Mouse (Mus musculus) cerebellum, postnatal 10 days (tissue): ENCODE data around the gene Sema6d.

ENCODE experiments used
- DNase-seq, 2 experiments: peaks; one replicate each; pipeline ENCODE4 v3.0.0; 2021; ENCODE audit warnings: mixed read lengths in 2 of 2

Gene Sema6d

DNA sequence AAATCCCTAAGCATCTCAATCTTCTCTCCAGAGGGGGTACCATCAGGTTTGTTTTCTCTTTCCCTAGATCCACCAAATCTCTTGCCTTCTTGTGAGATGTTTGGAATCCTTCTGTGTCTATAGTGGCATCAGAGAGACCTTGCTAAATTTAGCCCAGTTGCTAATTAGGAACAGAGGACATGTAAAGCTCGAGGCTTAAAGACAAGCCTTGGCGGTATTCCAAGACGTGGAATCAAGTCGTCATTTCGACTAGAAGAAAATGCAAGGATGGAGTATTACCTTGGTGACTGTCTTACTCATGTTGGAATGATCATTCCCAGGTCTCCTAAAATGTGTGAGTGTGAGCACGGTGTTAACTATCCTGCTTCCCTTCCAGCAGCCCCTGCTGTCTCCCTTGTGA, 314.2 kb downstream of the Sema6d start:
- DNase-seq, result peak; percentile 30 to 38

DNA sequence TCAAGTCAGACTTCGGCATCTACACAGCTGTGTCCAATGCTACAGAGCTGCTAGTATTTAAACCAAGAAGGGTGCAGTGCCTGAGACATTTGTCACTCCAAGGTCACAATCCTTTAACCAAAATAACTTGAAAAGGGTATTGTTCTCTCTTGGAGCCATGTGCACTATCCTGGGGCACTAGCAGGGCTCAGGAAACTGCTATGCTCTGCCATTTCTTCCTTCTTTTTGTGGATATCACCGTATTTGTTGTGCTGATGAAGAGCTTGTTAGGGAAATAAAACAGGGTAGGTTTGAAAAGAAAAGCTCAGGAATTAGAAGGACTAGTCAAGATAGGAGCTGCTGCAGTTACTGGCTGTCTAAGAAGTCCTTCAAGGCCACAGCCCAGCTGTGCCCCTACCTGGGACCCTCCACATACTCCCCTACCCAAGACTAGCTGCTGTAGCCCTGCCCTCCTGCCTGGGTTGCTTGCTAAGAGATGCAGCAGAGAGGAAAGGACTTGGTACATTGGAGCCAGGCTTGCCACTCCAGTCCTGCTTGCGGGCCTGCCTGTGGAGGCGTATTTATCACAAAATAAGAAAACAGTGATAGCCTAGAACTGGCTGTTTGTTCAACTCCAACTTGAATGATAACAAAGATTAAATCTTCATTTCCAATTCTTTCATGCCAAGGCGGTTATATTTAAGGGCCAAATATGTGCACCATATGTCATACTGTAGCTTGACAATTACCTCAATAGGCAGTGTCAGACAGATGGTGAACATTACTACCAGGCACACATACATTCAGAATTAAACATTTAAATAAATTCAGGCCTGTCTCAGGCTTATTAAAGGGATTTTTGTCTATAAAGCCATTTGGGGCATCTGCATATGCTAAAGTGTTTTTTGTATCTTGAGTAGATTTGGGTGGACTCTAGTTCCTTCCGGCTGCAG, 315.1 kb downstream of the Sema6d start:
- no peak for DNase-seq

DNA sequence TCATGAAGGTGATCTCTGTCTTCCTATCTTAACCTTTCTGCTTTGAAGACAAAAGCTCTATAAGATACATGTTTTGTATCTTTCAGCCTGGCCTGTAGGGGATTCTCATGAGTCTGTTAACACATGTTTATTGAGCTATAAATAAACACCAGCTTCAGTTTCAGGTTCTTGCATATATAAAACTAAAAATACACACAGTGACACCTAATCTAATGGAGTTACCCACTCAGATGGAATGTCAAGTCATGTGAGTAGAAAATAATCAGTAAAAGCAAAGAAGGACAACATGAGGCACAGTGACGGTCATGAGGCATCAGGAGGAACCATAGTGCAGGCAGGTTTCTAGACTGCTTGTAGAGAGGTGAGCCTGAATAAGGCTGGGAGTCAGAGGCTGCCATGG, 319.2 kb downstream of the Sema6d start:
- no peak for DNase-seq

DNA sequence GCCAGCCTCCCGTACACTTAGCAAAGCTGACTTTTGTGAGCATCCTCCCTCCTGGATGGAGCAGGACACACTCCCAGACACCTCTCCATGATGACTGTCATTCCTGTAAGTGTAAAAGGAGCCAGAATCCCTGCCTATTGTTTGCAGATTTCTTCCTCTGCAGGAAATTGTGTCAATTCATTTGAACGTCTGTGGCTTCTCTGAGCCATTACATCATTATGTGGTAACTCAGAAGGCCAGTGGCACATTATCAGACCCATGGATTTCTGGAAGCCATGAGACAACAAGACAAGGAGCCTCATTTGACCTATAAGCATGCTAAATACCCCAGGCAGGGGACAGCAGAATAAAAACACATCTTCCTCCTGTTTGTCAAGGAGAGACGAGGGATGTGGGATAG, 327.0 kb downstream of the Sema6d start:
- no peak for DNase-seq

DNA sequence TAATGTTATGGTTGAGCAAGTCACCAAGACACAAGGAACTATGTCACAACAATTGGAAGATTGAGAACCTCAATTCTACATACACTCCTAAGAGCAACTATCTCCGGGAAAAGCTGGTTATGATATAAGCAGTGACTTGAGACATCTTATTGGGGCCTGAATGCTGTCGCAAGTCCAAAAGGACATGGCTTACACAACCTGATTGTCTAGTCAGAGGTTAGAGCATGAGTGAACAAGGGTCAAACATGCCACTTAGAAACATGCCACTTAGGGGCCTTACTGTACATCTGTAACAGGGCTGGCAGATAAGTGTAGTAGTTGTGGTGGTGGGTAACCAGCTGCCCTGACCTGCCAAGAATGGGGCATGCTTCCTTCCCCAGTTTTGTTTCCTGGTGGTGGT, 328.6 kb downstream of the Sema6d start:
- no peak for DNase-seq

DNA sequence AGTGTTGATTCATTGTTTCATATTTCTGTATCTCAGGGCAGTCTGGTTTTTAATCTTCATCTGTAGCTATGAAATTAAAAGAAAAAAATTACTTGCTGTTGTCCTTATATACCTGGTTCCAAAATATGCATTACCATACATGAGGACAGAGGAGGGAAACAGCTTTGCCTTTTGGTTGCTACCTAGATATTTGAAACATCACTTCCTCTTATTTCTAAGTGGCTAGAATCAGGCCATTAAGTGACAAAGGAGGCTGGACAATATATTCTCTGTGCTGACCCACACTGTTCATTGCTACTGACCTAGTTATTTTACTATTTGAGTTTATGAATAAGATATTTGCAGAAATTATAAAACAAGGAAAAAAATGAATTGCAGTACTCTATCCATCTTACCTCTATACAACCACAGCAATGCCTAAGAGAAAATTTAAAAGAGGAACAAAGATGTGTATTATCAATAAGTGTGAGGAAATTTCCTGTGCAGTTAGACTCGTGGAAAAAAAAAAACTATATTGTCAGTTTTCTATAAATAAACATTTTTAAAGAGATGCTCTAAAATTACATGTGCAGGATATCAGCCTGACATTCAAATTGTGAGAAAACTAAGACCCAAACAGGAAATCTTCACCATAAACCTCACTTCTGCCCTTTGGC, 330.5 kb downstream of the Sema6d start:
- DNase-seq, result no peak

DNA sequence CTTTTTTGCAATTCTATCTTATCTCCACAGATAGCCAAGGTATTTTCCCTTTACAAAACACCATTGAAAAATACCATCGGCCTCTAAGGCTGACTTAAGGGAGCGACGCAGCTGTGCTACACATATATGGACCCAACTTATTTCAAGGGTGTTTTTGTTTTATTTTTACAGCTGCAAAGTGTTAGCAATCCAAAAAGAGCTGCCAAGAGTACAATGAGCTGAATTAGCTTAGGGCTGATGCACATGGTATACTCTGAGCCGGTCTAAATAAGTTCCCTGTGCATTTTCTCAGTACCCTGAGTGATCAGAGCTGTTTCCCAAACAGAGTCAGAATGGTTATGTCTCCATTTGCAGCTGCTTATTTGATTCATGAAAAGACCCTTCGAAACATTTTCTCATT, 340.0 kb downstream of the Sema6d start:
- DNase-seq, result no peak

DNA sequence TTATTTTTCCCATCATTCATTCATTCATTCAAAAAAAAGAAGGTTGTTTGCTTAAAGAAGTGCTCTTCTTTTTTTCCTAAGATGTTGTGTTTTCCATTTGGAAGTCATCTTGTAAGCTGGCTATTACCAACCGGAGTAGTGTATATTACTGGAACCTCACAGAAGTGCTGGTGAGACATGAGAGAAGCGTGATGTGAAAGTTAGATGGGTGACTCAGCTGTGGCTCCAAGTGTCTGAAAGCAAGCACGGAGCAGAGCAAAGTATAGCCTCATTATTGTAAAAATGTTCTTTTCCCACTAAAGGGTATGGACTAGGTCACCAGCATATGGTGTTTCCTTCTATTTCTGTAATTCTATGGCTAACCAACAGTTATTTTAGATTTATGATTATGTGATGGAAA, 340.9 kb downstream of the Sema6d start:
- DNase-seq, result no peak

DNA sequence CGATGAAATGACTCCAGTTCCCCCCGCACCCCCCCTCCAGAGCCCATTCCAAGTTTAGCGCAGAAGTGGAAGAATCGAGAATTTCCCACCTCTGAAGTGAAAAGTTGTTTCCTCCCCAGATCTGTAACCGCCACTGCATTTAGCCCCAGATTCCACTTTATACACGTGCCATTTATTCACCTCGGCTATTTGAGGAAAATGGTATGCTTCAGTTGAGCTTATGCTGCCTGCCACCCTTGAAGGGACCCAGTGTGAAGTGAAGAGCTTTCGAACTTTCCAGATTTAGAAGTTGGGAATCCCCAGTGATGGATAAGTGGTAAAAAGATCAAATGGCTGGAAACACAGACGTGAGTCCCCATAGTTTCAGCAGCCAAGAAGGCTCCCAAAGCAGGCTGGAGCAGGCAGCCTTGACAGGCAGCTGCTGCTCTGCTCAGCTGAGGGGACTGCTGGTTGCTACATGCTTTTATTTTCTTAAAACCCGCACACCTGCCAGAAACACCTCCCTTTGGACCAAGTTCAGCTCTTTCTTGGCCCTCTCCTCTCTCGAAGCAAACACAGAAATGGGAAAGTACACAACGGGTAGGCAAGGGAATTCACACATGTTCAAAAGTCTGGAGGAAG, 345.7 kb downstream of the Sema6d start:
- peak in 1 of 2 experiments; percentile 6 for DNase-seq

DNA sequence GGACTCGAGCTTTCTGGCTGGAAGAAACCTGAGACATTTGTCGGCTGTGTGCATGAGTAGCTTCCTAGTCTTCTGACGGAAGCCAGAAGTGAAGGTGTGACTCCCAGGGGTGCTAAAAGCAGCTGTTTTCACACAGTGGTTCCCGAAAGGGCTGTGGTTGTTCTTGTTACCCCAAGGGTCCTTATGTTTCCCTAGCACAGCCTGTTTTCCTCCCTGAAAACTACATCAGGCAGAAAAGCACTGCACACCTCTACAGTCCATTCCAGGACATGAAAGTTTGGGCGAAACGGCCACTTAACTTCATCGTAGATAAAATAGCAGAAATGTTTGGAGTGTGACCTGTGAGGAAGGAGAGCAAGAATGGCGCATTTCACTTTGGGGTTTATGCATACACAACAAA, 346.9 kb downstream of the Sema6d start:
- DNase-seq, result no peak

DNA sequence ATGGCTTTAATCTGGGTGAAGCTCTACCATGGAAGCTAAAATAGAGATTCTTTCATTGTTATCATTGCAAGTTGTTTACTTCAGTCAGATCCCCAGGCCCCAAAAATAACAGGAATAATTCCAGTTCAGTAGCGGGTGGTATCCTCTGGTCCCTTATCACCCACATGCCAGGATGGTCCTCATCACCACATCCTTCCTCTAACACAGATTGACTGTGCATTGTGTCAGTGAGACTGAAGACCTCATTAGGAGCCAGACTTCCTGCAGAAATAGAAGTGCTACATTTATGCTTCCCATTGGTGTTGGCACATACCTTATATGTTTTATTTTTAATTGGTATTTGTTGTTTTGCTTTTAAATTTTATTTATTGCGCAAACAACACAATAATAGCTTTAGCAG, 354.4 kb downstream of the Sema6d start:
- DNase-seq, result no peak

DNA sequence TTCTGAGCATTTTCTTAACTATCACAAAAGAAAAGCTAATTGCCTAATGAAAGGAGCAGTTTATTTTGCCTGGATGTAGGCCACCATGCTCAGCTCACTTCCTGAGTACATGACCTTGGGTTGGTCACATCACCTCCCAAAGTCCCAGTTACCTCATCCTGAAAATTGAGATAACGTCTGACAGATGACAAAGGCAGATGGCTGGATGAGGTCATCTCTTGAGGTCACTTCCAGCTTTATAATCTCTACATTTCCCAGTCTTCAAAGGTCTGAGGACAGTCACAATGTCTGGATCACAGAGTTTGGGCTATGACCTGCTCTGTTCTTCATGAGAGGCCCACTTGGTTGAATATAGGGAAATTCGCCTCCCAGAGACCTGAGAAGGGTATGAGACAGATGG, 366.1 kb downstream of the Sema6d start:
- no peak for DNase-seq

DNA sequence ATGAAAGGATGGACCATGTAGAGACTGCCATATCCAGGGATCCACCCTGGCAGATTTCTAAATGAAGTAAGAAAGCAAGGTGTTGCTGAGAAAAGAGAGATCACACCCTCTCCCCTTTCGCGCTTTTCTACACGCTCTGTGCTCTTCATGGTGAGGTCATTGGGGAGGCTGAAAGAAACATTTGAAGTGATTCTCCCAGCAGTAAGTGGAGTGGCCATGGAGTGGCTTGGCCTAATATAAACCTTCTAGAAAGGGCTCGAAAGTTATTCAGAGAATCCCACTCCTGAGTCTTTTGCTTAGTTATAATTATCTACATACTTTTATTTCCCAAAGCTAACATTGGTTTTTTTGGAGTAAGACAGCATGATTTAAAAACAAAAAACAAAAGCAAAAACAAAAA, 367.2 kb downstream of the Sema6d start:
- DNase-seq, result no peak

DNA sequence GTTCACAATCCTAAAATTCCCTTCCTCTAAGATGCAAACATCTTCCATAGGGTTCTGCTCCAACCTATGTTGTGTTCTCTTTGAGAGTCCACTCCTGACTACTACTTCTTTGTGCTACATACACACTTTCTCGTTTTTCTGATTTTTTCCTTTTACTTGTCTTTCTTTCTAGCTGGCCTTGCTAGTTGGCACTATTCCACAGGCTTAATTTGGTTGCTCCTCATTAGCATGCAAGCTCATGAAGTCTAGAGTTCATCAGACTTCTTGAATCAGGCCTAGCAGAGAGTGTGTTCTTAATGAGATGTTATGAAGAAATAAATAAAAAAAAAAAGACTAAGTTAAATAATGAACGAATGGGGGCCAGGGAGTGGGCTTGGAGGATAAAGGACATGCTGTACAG, 368.3 kb downstream of the Sema6d start:
- DNase-seq, result peak; percentile 13 to 33

DNA sequence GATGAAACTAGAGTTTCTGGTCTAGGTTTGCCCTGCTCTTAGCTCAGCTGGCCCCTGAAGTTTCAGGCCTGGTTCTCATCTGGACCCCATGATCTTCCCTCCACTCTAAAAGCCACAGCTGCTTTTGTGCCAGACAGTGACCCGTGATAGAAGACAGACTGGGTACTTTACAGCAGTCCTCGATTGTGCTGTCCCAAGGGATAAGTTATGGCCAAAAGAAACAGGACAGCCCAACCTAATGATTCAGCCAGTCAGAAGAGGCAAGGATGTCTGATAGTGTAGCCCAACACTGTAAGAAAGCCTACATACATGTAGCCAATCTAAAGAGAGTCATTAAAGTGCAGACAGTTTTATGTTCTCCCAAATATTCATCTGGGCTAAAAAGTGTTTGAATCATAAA, 371.2 kb downstream of the Sema6d start:
- DNase-seq, result no peak

DNA sequence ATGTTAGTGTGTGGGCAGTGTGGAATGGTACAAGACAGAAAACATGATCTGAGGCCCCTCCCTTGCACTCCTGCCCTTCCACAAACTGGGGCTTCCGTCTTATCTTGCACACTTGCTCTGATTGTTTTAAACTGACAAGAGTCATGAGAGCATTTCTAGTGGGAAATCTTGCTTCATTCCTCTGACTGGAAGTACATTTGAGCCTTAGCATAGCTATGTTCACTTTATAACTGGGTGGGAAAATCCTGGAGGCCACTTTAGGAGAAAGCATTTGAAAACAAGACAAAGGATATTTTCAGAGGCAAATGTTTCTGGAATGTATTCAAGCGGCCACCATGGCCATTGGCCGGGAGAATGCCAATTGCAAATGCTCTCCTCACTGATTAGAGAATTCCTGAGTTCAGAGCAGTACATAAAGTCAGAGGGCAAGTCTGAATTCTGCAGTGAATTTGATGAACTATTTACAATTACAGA, 371.6 kb downstream of the Sema6d start:
- DNase-seq, result no peak

DNA sequence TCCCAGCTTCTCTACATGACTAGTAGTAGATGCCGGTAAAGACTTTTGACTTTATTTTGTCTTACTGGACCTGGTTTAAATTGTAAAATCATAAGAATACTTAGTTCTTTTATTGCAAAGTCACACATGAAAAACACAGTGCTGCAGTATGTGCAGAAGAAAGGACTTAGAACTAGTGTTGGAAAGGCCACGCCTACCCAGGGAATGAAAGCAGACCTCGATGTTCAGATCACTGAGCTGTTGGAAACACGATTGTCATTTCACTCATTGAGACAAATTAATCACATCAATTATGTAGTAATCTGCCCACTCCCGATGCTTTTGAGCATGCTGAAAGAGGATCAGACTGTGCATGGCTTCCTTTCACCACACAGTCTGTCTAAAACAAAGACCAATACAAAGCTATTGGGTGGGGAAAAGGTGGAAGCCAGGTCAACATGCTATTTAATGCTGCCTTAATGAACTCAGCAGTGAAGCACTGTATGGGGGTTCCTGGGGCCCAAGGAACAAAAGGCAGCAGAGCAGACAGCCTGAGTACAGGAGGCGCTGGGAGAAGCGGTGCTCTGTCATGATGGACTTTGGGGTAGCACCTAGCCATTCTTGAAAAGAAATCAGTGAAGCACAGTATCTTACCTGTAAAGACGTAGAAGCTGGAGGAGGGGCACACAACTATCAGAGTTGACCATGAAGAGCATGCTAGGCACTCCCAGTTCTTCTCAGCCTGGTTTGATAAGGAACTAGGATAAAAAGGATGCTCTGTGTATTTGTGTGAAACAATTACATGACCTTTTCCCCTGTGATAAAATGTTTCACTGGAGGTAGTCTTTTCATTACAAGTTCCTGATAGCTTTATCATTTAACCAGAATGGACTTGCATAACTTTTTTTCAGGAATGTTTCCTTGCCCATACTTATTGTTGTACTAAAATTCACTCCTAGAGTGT, 375.5 kb downstream of the Sema6d start:
- DNase-seq, result no peak

DNA sequence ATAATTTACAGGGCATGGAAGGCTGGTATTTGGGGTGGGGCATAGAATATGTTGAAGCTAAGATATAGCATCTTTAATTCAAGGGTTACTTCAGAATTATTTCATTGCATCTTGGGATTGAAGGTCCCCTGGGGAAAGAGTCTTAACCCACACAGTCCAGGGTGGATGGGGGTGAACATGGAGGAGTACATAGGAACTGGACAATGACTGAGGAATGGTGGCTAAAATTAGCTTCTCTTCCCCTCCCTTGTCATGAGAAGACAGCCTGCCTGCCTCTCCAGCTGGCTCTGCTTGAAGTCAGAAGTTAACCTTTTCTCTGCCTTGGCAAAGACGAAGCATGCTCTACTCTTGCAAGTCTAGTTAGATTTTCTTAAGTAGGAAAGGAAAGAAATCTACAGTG, 377.7 kb downstream of the Sema6d start:
- DNase-seq, result peak; percentile 31 to 43

DNA sequence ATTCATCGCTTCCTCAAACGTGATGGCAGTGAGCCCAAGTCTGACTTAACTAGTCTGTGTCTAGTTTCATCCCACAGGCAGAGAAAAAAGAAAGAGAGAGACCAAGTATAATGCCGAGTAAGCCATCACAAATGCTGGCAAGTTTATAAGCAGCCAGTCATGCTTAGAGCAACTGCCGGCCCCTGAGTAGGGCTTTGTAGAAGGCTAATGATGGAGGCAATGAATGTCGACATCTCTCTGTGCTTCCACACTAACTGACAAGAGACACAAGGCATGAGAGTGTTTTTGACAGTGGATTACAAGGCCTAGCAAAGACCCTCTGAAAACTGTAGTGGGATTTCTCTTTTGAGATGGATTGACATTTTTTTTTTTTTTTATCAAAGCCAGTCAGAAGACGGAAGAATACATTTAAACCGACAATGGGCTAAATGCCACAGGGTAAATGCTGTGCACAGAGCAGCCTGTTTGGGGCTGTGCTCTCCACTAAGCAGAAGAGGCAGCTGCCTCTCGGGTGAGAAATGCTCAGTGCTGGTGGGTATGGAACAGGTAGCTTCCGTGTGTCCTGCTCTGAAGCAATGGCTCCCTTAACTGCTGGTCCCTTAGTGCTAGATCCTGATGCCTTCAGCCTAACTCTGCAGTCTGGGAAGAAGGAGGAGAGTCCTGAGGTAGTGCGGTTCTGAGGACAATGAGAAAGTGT, 380.7 kb downstream of the Sema6d start:
- peak in 1 of 2 experiments; percentile 21 for DNase-seq

DNA sequence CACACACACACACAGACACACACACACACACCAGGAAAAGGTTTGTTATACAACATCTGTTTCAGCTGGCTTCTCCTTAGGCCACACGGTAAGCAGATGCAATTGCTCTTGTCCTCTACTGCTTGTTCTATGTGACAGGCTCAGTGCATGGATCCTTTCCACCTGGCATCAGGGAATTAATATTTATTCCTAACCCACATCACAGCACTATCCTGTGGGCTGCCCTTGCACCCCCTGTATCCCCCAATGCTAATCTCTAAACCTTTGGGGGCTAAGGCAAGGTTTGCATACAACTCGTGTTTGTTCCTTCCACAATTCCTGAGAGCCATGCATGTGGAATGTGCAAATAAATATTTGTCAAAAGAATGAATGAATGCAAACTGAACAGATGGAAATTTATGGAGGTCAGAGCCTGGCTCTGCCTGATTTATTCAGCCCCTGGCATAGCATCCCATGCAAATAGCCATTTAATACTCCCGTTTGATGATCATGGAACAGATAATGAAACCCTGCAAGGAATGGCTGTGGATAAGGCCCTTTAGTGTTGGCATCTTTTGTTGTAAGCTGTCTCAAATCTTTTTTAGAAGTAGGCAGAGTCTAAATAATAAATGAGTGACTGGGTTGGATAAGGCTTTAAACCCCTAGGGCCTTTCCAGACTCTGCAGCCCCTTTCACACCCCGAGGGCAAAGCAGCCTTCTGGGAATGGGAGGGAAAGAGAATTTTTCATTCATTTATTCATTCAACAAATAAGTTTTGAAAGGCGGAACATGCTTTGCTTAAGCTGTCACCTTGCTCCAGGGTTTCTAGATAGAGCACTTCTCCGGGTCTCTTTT, 383.1 kb downstream of the Sema6d start:
- no peak for DNase-seq

DNA sequence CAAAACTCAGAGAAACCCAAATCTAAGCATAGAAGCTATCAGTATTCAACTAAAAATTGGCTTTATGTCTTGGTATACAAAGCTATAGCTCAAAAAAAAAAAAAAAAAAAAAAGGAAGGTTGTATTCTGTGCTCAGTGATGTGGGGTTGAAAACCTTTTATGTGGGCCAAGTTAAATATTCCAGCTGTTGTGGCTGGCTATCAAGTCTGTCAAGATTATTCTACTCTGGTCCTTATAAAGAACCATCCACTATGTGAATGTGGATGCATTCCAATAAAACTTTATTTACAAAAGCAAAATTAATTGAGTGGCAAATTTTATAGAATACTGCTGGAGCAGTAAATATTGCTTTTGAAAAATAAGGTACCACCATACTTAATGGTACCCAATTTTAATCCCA, 388.1 kb downstream of the Sema6d start:
- no peak for DNase-seq
